Mouse (Mus musculus) right cerebral cortex, adult 2 months (tissue): ENCODE data around the gene Vmn1r138.
"Not testable (repeated sequence)": the region's sequence is repeated elsewhere in the genome, so short reads cannot be mapped to it uniquely, and the experiment has no call there.

Experiments
- DNase-seq, 2 experiments: peaks; one replicate each; pipeline ENCODE4 v3.0.0; 2021 to 2022; ENCODE audit warnings: low spot score in 2 of 2

The Vmn1r138 gene

GRCm38 (mm10) chr7:22028797-22029196, at the start of gene Vmn1r138:
Gene Vmn1r138, minus strand, starts transcription at chr7:22028897.
- DNase-seq = not testable (repeated sequence)

DNA sequence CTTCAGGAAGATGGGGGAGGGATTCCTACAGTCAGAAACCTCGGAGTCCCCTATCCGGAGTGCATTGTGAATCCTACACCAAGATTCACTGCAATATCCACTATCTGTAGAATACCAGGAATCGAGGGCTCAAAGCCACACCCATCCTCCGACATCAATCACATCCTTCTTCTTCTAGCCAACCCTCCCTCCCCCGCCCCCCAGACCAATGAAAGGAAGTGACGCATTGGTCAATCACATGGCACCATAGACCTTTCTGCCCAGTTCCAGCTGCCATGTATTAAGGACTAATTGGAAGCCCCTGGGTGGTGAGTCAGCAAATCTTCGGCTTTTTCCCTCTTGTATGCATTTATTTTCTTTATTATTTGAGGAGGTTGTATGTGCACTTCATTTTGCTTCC, 40.1 kb upstream of the Vmn1r138 start, which contains the start of gene Vmn1r139:
Gene Vmn1r139 (plus strand): TSS at position 301 of the 400 bp plus-strand sequence.
- not testable (repeated sequence) for DNase-seq

DNA sequence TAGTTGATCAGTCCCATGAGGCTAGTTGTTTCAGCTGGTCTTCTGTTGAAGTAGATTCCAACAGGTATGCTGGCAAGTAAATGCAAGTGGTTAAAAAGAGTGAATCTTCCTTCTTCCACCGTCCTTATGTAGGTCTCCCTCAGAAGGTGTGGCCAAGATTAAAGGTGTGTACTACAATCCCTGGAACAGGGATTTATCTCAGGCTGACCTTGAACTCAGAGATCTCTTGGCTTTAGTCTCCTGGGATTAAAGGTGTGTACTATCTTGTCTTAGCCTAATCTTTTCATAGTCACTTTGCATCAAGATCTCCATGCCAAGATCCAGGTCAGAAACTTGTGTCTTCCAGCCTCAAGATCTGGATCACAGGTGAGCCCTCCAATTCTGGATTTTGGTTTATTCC, 27.5 kb upstream of the Vmn1r138 start, which contains the start of gene Gm6176:
Gene Gm6176 (minus strand): TSS at position 101 of the 400 bp plus-strand sequence.
- not testable (repeated sequence) for DNase-seq

DNA sequence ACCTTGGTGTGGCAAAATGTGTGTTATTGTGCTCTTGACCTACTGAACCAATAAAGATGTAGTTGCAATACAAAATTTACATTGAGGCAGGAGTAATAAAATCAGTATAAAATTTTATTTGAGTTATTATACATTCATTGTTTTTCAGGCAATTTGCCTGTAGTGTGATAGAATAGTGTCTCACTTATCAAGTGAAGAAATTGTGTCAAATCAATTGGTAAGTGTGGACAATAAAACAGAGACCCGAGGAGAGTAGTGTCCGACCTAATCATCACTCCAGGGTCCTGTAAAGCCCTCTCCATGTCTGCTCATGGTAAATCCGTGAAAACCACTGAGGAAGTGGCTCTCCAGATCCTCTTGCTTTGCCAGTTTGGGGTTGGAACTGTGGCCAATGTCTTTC, 34.4 kb downstream of the Vmn1r138 start, which contains the start of gene Vmn1r137:
Gene Vmn1r137 (plus strand): TSS at position 301 of the 400 bp plus-strand sequence.
- not testable (repeated sequence) for DNase-seq
